Mouse (Mus musculus) bone marrow, adult 2 months (tissue): ENCODE measurements around the gene Slc19a2. TPM values are rescaled to one million over a fixed set of nuclear protein-coding genes. Genes with fewer than 3 reads are reported as not detected.

Source experiments
- H3K27ac ChIP-seq: fragments of 200-500 bp; 2 replicates; pipeline ENCODE4 v1.5.1; 2012; ENCODE audit warnings: low read depth, mild to moderate bottlenecking, control low read depth, inconsistent platforms, low read length; ENCODE audit not compliant: control insufficient read depth, poor library complexity, insufficient read depth
- H3K4me1 ChIP-seq: fragments of 200-500 bp; 2 replicates; pipeline ENCODE4 v1.6.1; 2011; ENCODE audit warnings: low read length; ENCODE audit not compliant: control insufficient read depth, insufficient read depth
- H3K4me3 ChIP-seq: fragments of 200-500 bp; replicated peaks from 2 replicates; pipeline ENCODE3; 2011; ENCODE audit warnings: mild to moderate bottlenecking, low read depth, low read length, control low read depth; ENCODE audit not compliant: control insufficient read depth
- CTCF ChIP-seq: fragments of 200-500 bp; IDR thresholded peaks from 2 replicates; pipeline ENCODE4 v1.5.1; 2011; ENCODE audit warnings: low read length, control low read depth; ENCODE audit not compliant: control insufficient read depth, insufficient read depth
- POLR2A ChIP-seq: fragments of 200-500 bp; IDR thresholded peaks from 2 replicates; pipeline ENCODE4 v1.6.1; 2011; ENCODE audit warnings: low read depth, mild to moderate bottlenecking, control low read depth, low read length, borderline replicate concordance; ENCODE audit not compliant: control insufficient read depth
- WGBS: fragments of 180-500 bp; shearing (Covaris S2); methylation state at CpG from one replicate; pipeline ENCODE4 v1.1.7; 2018; 5-methylcytosine and 5-hydroxymethylcytosine counted together
- polyA plus RNA-seq: library from polyadenylated mRNA; stranded (reverse); fragments of >200 nt; gene quantifications from 2 replicates; pipeline ENCODE4 v1.2.4, GENCODE M21; 2011; ENCODE audit warnings: low replicate concordance; ENCODE audit not compliant: missing spikeins, insufficient read depth, insufficient read length

Gene Slc19a2
- polyA plus RNA-seq = 2.6 and 8.8 TPM in 2 replicates

DNA sequence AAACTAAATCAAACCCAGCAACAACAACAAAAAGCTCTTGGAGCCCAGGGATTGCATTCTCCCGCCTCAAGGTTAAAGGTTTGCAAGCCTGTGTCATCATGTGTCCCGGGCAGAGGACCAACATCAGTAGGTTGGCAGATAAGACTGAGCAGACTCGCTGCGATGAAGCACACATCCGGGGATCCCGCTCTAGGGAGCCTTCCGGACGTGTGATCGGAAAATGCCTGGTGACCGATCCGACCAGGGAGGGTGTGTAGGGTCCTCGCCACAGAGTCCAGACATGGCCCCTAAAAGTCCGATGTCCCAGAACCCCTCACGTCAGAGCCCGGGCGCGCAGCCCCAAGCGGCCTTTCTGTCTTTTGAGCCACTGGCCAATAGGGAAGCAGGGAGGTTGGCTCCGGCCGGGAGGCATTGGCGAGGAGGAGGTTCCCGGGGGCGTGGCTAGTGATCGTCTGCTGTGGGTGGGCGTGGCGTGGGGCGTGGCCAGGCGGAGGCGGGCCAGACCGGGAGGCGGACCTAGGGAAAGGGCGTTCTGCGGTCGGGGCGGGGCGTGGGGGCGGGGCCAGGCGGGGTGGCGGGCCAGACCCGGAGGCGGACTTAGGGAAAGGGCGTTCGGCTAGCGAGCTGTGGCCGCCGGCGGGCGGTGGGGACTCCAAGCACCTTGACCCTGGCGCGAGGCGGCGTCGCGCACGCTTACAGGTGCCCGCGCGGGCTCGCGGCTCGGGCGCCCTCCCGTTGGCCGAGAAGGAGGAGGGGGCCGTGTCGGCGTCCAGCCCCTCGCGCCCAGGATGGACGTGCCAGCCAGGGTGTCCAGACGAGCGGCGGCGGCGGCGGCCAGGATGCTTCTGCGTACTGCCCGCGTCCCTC lies at the start of gene Slc19a2:
Gene Slc19a2 (plus strand): TSS at position 582 of the 867 bp plus-strand sequence.
- H3K27ac ChIP-seq = peak within 1 kb of the TSS; percentile 86
- under 1% methylated on average over 75 of the region's 79 CpGs for WGBS
- TF ChIP-seq CTCF (no peak), POLR2A (peak; percentile 79)
- H3K4me3 ChIP-seq = peak within 1 kb of the TSS; percentile 98
- peaks cover 2% of the 10 kb centered on the region for H3K4me1 ChIP-seq

GRCm38 (mm10) chr1:164199551-164199950 lies 49.3 kb upstream of the Slc19a2 start:
- TF ChIP-seq POLR2A (no peak), CTCF (no peak)
- Histone ChIP-seq H3K4me1 (no peaks in the 10 kb centered on the region), H3K4me3 (no peak overlapping the region), H3K27ac (no peak overlapping the region)
- whole genome bisulfite sequencing = 83% methylated on average over 4 of the region's 4 CpGs

GRCm38 (mm10) chr1:164208437-164208836 lies 40.4 kb upstream of the Slc19a2 start:
- WGBS = 86% methylated on average over 2 of the region's 2 CpGs
- Histone ChIP-seq H3K4me3 (no peak overlapping the region), H3K27ac (no peak overlapping the region), H3K4me1 (no peaks in the 10 kb centered on the region)
- TF ChIP-seq POLR2A (no peak), CTCF (no peak)

- no peak overlapping the region for H3K4me3 ChIP-seq
- no peak for TF ChIP-seq CTCF
- no peak for TF ChIP-seq POLR2A
- 82% methylated on average over 4 of the region's 4 CpGs for WGBS
- H3K4me1 ChIP-seq = no peaks in the 10 kb centered on the region
- H3K27ac ChIP-seq = no peak overlapping the region
These were observed 37.9 kb upstream of the Slc19a2 start for GRCm38 (mm10) chr1:164210899-164211298.

DNA sequence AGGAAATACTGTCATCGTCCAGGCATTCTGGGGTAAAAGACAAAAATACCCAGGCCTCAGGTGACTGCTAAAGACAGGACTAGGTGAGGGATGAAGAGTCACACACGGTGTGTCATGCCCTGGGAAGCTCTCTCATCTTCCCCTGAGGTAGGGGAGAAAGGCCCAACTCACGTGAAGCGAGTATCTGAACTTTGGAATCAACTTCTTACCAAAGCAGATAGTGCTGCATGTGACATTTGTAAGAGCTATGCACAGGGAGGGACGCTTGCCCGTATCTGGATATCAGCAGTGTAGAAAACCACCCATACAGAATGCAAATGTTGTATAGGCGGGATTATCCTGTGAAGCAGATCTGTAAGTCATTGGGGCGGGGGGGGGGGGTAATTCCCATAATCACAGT lies 36.2 kb upstream of the Slc19a2 start:
- H3K4me3 ChIP-seq = no peak overlapping the region
- WGBS = 77% methylated on average over 8 of the region's 8 CpGs
- TF ChIP-seq POLR2A (no peak), CTCF (no peak)
- H3K4me1 ChIP-seq = no peaks in the 10 kb centered on the region; the same call in 1 of the 2 replicates
- no peak overlapping the region for H3K27ac ChIP-seq

DNA sequence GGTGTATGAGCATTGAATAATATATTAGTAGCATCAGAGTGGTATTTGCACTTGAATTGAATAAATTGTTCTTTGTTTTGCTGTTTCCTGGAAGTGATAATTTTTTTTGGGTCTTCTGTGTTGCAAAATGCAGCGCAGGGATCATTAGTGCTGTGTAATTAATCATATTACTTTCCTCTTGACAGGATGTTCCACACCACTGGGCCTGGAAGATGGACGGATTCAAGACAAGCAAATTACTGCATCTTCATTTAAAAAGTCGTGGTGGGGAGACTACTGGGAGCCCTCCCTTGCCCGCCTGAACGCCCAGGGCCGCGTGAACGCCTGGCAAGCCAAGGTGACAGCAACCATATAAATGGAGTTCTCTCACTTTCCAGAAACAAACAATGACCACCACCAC lies 34.7 kb upstream of the Slc19a2 start:
- 75% methylated on average over 8 of the region's 8 CpGs for WGBS
- no peak overlapping the region for H3K27ac ChIP-seq
- H3K4me1 ChIP-seq = no peaks in the 10 kb centered on the region; the same call in none of the 2 replicates
- no peak overlapping the region for H3K4me3 ChIP-seq
- TF ChIP-seq CTCF (no peak), POLR2A (no peak)

DNA sequence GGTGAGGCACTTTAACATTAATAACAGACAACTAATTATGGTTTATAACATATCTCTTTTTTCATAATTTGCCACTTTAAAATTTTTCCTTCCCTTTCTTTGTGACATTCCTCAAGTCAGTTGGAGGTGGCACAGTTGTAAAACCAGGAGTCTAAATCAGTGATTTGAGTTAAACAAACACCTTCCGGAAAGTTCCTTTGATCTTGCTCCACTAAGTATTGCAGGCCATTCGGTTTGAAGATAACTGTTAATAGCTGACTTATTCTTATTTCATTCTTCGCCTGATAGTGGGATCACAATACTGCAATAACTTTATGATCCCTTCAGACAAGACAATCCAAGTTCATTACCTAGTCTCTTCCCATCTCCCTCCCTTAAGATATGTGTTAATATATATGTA lies 33.7 kb upstream of the Slc19a2 start:
- Histone ChIP-seq H3K4me1 (no peaks in the 10 kb centered on the region; the same call in none of the 2 replicates), H3K4me3 (no peak overlapping the region), H3K27ac (no peak overlapping the region)
- WGBS = 77% methylated on average over 3 of the region's 3 CpGs
- TF ChIP-seq CTCF (no peak), POLR2A (no peak)

- WGBS = 79% methylated on average over 6 of the region's 6 CpGs
- H3K27ac ChIP-seq = no peak overlapping the region
- TF ChIP-seq CTCF (no peak), POLR2A (no peak)
- no peaks in the 10 kb centered on the region; the same call in none of the 2 replicates for H3K4me1 ChIP-seq
- no peak overlapping the region for H3K4me3 ChIP-seq
These were observed 33.3 kb upstream of the Slc19a2 start for GRCm38 (mm10) chr1:164215540-164215939.
